Mouse (Mus musculus): Measurements from ENCODE around the gene 4931428F04Rik. TPM values are rescaled to one million over a fixed set of nuclear protein-coding genes. Genes with fewer than 3 reads are reported as not detected.

The 4931428F04Rik gene
- total RNA-seq, 1 experiment: 4.2 TPM

GRCm38 (mm10) chr8:105297511-105298192, 8.0 kb upstream of the 4931428F04Rik start, which contains the start of gene E2f4:
E2f4 (plus strand) TSS chr8:105297663.
- TF ChIP-seq ZNF384 (IDR thresholded peaks at IDR 0.05; ENCODE audit: low read depth, low read length) (no peak), HCFC1 (IDR thresholded peaks at IDR 0.05; ENCODE audit: borderline replicate concordance, insufficient read depth, low read length) (peak; percentile 64; the same call in 1 of the 2 replicates), CHD2 (IDR thresholded peaks at IDR 0.05; ENCODE audit: low read depth, low read length) (no peak), ZC3H11A (IDR thresholded peaks at IDR 0.05; ENCODE audit: borderline replicate concordance, low read depth, low read length) (no peak)
- peak within 1 kb of the TSS; percentile 95 for H3K9ac ChIP-seq (ENCODE audit: insufficient read depth, low read depth, low read length, poor library complexity, severe bottlenecking)
- peak within 1 kb of the TSS; percentile 45 for H3K27ac ChIP-seq (ENCODE audit: insufficient read depth, low read depth, low read length, poor library complexity, severe bottlenecking)
- peak; percentile 75 for DNase-seq (ENCODE audit: low read depth, low spot score)
- peak within 1 kb of the TSS; percentile 92 to 93 for H3K4me3 ChIP-seq (ENCODE audit: insufficient read depth in 1 of 2, low read depth in 1 of 2, low read length in 2 of 2, poor library complexity in 1 of 2, severe bottlenecking in 1 of 2)
- H3K4me1 ChIP-seq (ENCODE audit: control insufficient read depth in 2 of 2, insufficient read depth in 2 of 2, low read length in 2 of 2, poor library complexity in 1 of 2): peaks cover 2 to 23% of the 10 kb centered on the region in 2 experiments; a peak in 3 of 4 replicates
- in situ Hi-C loops (cut with MboI; ENCODE audit: low sequenced_read_pairs in 2 of 2, unreplicated experiment in 2 of 2): no loop called here
- no peaks in the 10 kb centered on the region for H3K9me3 ChIP-seq (ENCODE audit: control insufficient read depth, insufficient read depth, low read depth, low read length)
- peaks cover 29% of the 10 kb centered on the region for H3K36me3 ChIP-seq (ENCODE audit: control insufficient read depth, insufficient read depth, low read length, poor library complexity, severe bottlenecking)

DNA sequence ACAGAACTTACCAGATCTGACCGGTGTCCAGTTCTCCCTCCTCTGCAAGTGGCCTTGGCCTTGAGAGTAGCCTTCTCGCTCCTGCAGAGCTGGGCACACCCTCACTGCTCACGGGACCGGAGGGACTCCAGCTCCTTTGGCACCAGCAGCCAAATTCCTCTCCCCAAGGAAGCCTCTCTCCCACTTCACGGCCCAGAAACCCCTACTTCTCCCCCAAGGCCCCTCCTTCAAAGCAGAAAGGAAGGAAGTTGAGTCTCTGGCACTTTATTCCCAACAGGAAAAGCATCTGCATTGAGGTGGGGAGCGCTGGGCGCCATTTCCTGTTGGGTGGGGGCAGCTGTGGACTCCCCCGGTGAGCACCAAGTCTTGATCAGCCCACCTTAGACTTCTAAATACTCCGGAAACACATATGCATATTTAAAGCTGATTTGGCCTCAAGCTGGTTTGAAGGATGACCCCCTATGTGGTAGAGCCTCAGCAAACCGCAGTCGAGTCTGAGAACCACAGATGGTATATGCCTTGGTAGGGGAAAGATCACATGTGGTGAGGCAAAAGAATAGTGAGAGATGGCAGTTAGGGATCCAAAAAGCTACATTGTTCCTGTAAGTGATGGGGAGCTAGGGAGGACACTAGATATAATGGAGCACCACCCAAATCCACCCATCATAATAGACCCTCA, 6.4 kb upstream of the 4931428F04Rik start, which contains the start of gene Exoc3l:
Exoc3l (minus strand) TSS at position 207 of the 679 bp plus-strand sequence.
- peak within 1 kb of the TSS; percentile 57 to 93 for H3K4me3 ChIP-seq (ENCODE audit: insufficient read depth in 1 of 2, low read depth in 1 of 2, low read length in 2 of 2, poor library complexity in 1 of 2, severe bottlenecking in 1 of 2)
- no peaks in the 10 kb centered on the region for H3K9me3 ChIP-seq (ENCODE audit: control insufficient read depth, insufficient read depth, low read depth, low read length)
- in situ Hi-C loops (cut with MboI; ENCODE audit: low sequenced_read_pairs in 2 of 2, unreplicated experiment in 2 of 2): no loop called here
- peaks cover 16% of the 10 kb centered on the region for H3K36me3 ChIP-seq (ENCODE audit: control insufficient read depth, insufficient read depth, low read length, poor library complexity, severe bottlenecking)
- DNase-seq (ENCODE audit: low read depth, low spot score): no peak
- H3K4me1 ChIP-seq (ENCODE audit: control insufficient read depth in 2 of 2, insufficient read depth in 2 of 2, low read length in 2 of 2, poor library complexity in 1 of 2): peaks cover 2 to 28% of the 10 kb centered on the region in 2 experiments; a peak in 3 of 4 replicates
- peak within 1 kb of the TSS; percentile 18; the same call in 1 of the 2 replicates for H3K9ac ChIP-seq (ENCODE audit: insufficient read depth, low read depth, low read length, poor library complexity, severe bottlenecking)
- H3K27ac ChIP-seq (ENCODE audit: insufficient read depth, low read depth, low read length, poor library complexity, severe bottlenecking): peak within 1 kb of the TSS; percentile 50; the same call in 1 of the 2 replicates
- TF ChIP-seq ZC3H11A (IDR thresholded peaks at IDR 0.05; ENCODE audit: borderline replicate concordance, low read depth, low read length) (no peak), ZNF384 (IDR thresholded peaks at IDR 0.05; ENCODE audit: low read depth, low read length) (no peak), CHD2 (IDR thresholded peaks at IDR 0.05; ENCODE audit: low read depth, low read length) (no peak), MAFK (IDR thresholded peaks at IDR 0.05; ENCODE audit: insufficient read depth, low read depth, low read length) (no peak), HCFC1 (IDR thresholded peaks at IDR 0.05; ENCODE audit: borderline replicate concordance, insufficient read depth, low read length) (no peak)

- in situ Hi-C loops (cut with MboI; ENCODE audit: low sequenced_read_pairs in 2 of 2, unreplicated experiment in 2 of 2): no loop called here
Observed at GRCm38 (mm10) chr8:105295256-105295655, 5.6 kb upstream of the 4931428F04Rik start.

GRCm38 (mm10) chr8:105294776-105295175, 5.1 kb upstream of the 4931428F04Rik start:
- Histone ChIP-seq H3K9ac (ENCODE audit: insufficient read depth, low read depth, low read length, poor library complexity, severe bottlenecking) (no peak overlapping the region), H3K27ac (ENCODE audit: insufficient read depth, low read depth, low read length, poor library complexity, severe bottlenecking) (no peak overlapping the region), H3K4me3 (ENCODE audit: insufficient read depth in 1 of 2, low read depth in 1 of 2, low read length in 2 of 2, poor library complexity in 1 of 2, severe bottlenecking in 1 of 2) (peak overlapping the region in 1 of 2 experiments; percentile 57; a peak in 1 of 4 replicates), H3K9me3 (ENCODE audit: control insufficient read depth, insufficient read depth, low read depth, low read length) (no peaks in the 10 kb centered on the region), H3K36me3 (ENCODE audit: control insufficient read depth, insufficient read depth, low read length, poor library complexity, severe bottlenecking) (peaks cover 5% of the 10 kb centered on the region), H3K4me1 (ENCODE audit: control insufficient read depth in 2 of 2, insufficient read depth in 2 of 2, low read length in 2 of 2, poor library complexity in 1 of 2) (peaks cover 2 to 34% of the 10 kb centered on the region in 2 experiments; a peak in 3 of 4 replicates)
- no peak for DNase-seq (ENCODE audit: low read depth, low spot score)
- TF ChIP-seq MAFK (IDR thresholded peaks at IDR 0.05; ENCODE audit: insufficient read depth, low read depth, low read length): no peak
- no peak for TF ChIP-seq ZNF384 (IDR thresholded peaks at IDR 0.05; ENCODE audit: low read depth, low read length)
- TF ChIP-seq CHD2 (IDR thresholded peaks at IDR 0.05; ENCODE audit: low read depth, low read length): no peak
- no peak for TF ChIP-seq ZC3H11A (IDR thresholded peaks at IDR 0.05; ENCODE audit: borderline replicate concordance, low read depth, low read length)
- TF ChIP-seq HCFC1 (IDR thresholded peaks at IDR 0.05; ENCODE audit: borderline replicate concordance, insufficient read depth, low read length): no peak
- in situ Hi-C loops (cut with MboI; ENCODE audit: low sequenced_read_pairs in 2 of 2, unreplicated experiment in 2 of 2): no loop called here

More at GRCm38 (mm10) chr8:105295256-105295655, 5.6 kb upstream of the 4931428F04Rik start:
- peak overlapping the region; percentile 18; the same call in 1 of the 2 replicates for H3K9ac ChIP-seq (ENCODE audit: insufficient read depth, low read depth, low read length, poor library complexity, severe bottlenecking)
- peaks cover 10% of the 10 kb centered on the region for H3K36me3 ChIP-seq (ENCODE audit: control insufficient read depth, insufficient read depth, low read length, poor library complexity, severe bottlenecking)
- TF ChIP-seq HCFC1 (IDR thresholded peaks at IDR 0.05; ENCODE audit: borderline replicate concordance, insufficient read depth, low read length) (no peak), ZC3H11A (IDR thresholded peaks at IDR 0.05; ENCODE audit: borderline replicate concordance, low read depth, low read length) (no peak), CHD2 (IDR thresholded peaks at IDR 0.05; ENCODE audit: low read depth, low read length) (no peak), MAFK (IDR thresholded peaks at IDR 0.05; ENCODE audit: insufficient read depth, low read depth, low read length) (no peak), ZNF384 (IDR thresholded peaks at IDR 0.05; ENCODE audit: low read depth, low read length) (no peak)
- no peak for DNase-seq (ENCODE audit: low read depth, low spot score)
- no peaks in the 10 kb centered on the region for H3K9me3 ChIP-seq (ENCODE audit: control insufficient read depth, insufficient read depth, low read depth, low read length)
- H3K4me3 ChIP-seq (ENCODE audit: insufficient read depth in 1 of 2, low read depth in 1 of 2, low read length in 2 of 2, poor library complexity in 1 of 2, severe bottlenecking in 1 of 2): peak overlapping the region; percentile 36 to 57; a peak in 3 of 4 replicates
- H3K27ac ChIP-seq (ENCODE audit: insufficient read depth, low read depth, low read length, poor library complexity, severe bottlenecking): no peak overlapping the region
- peaks cover 2 to 32% of the 10 kb centered on the region in 2 experiments; a peak in 3 of 4 replicates for H3K4me1 ChIP-seq (ENCODE audit: control insufficient read depth in 2 of 2, insufficient read depth in 2 of 2, low read length in 2 of 2, poor library complexity in 1 of 2)
